Mouse (Mus musculus) CH12.LX (cell line): ENCODE data around the gene Ttc3. TPM values are rescaled to one million over a fixed set of nuclear protein-coding genes. Genes with fewer than 3 reads are reported as not detected.

Experiments used
- DNase-seq: peaks from one replicate; pipeline ENCODE4 v3.0.0-alpha.2; 2013; ENCODE audit errors: extremely low read depth
- H3K27ac ChIP-seq: 2 replicates; pipeline ENCODE4 v1.5.1; 2012; ENCODE audit warnings: low read depth, mild to moderate bottlenecking, control low read depth, moderate library complexity; ENCODE audit not compliant: insufficient read depth
- H3K27me3 ChIP-seq: replicated peaks from 2 replicates; pipeline ENCODE3; 2012; ENCODE audit warnings: inconsistent platforms
- H3K36me3 ChIP-seq, 2 experiments: replicated peaks in 1 of 2; 2 replicates each; pipeline versions ENCODE3 to v1.6.1; 2012; ENCODE audit warnings: inconsistent platforms in 1 of 2, low read length in 1 of 2, mild to moderate bottlenecking in 1 of 2, mixed read lengths in 1 of 2, moderate library complexity in 1 of 2; ENCODE audit not compliant: control insufficient read depth in 1 of 2, insufficient read depth in 1 of 2
- H3K4me1 ChIP-seq, 2 experiments: 2 replicates each; pipeline ENCODE4 v1.6.1; 2012; ENCODE audit warnings: inconsistent platforms in 1 of 2, moderate library complexity in 1 of 2; ENCODE audit not compliant: insufficient read depth in 2 of 2, control insufficient read depth in 1 of 2
- H3K4me2 ChIP-seq: 2 replicates; pipeline ENCODE4 v1.6.1; 2012; ENCODE audit warnings: low read depth, mild to moderate bottlenecking, control low read depth; ENCODE audit not compliant: poor library complexity, insufficient read depth, severe bottlenecking
- H3K4me3 ChIP-seq, 3 experiments: fragments of 150-350 bp in 1 of 3; sonication (generic) in 1 of 3; replicated peaks in 1 of 3; 2 replicates each; pipeline versions ENCODE3 to v1.5.1; 2011 to 2012; ENCODE audit warnings: low read depth in 2 of 3, low read length in 2 of 3, mild to moderate bottlenecking in 2 of 3, moderate library complexity in 2 of 3, control low read depth in 1 of 3, improper control_type of control experiment in 1 of 3, inconsistent platforms in 1 of 3, mixed read lengths in 1 of 3; ENCODE audit not compliant: poor library complexity in 1 of 3
- H3K79me2 ChIP-seq: replicated peaks from 2 replicates; pipeline ENCODE4 v1.6.1; 2012; ENCODE audit warnings: mild to moderate bottlenecking, moderate library complexity; ENCODE audit not compliant: control insufficient read depth, poor library complexity, insufficient read depth, severe bottlenecking; ENCODE audit errors: extremely low read depth
- H3K9ac ChIP-seq: 2 replicates; pipeline ENCODE4 v1.6.1; 2012; ENCODE audit warnings: low read depth, mild to moderate bottlenecking, control low read depth, moderate library complexity; ENCODE audit not compliant: insufficient read depth
- H3K9me3 ChIP-seq: replicated peaks from 2 replicates; pipeline ENCODE3; 2012; ENCODE audit warnings: low read length, inconsistent platforms, mixed read lengths
- BHLHE40 ChIP-seq: IDR thresholded peaks from 2 replicates; pipeline ENCODE4 v1.6.1; 2011; ENCODE audit warnings: mild to moderate bottlenecking, low read depth, low read length, improper control_type of control experiment
- CHD2 ChIP-seq: IDR thresholded peaks from 2 replicates; pipeline ENCODE4 v1.6.1; 2011; ENCODE audit warnings: low read length, improper control_type of control experiment
- CTCF ChIP-seq, 2 experiments: IDR thresholded peaks in 1 of 2; conservative IDR thresholded peaks in 1 of 2; 2 replicates each; pipeline ENCODE4 v1.5.1; 2011 to 2012; ENCODE audit warnings: low read depth in 2 of 2, low read length in 2 of 2, improper control_type of control experiment in 1 of 2, inconsistent platforms in 1 of 2, mild to moderate bottlenecking in 1 of 2, moderate library complexity in 1 of 2
- E2F4 ChIP-seq: IDR thresholded peaks from 2 replicates; pipeline ENCODE4 v1.6.1; 2011; ENCODE audit warnings: low read depth, low read length, improper control_type of control experiment; ENCODE audit not compliant: insufficient replicate concordance
- ELF1 ChIP-seq: IDR thresholded peaks from 2 replicates; pipeline ENCODE4 v1.6.1; 2014; ENCODE audit warnings: low read depth, mild to moderate bottlenecking, inconsistent platforms, low read length, improper control_type of control experiment
- EP300 ChIP-seq: IDR thresholded peaks from 2 replicates; pipeline ENCODE4 v1.6.1; 2011; ENCODE audit warnings: low read length, improper control_type of control experiment
- ETS1 ChIP-seq: conservative IDR thresholded peaks from 2 replicates; pipeline ENCODE4 v1.6.1; 2012; ENCODE audit warnings: low read depth, mild to moderate bottlenecking, inconsistent platforms, low read length, improper control_type of control experiment, moderate library complexity
- GABPA ChIP-seq: IDR thresholded peaks from 2 replicates; pipeline ENCODE4 v1.6.1; 2012; ENCODE audit warnings: low read depth, low read length, improper control_type of control experiment, inconsistent platforms; ENCODE audit not compliant: insufficient replicate concordance
- IRF4 ChIP-seq: IDR thresholded peaks from 2 replicates; pipeline ENCODE4 v1.6.1; 2014; ENCODE audit warnings: low read depth, mild to moderate bottlenecking, inconsistent platforms, low read length, improper control_type of control experiment
- JUND ChIP-seq: conservative IDR thresholded peaks from 2 replicates; pipeline ENCODE4 v1.6.1; 2011; ENCODE audit warnings: low read depth, low read length, improper control_type of control experiment
- KAT2A ChIP-seq: IDR thresholded peaks from 2 replicates; pipeline ENCODE4 v1.6.1; 2012; ENCODE audit warnings: low read length, improper control_type of control experiment, inconsistent platforms; ENCODE audit not compliant: insufficient replicate concordance
- MAZ ChIP-seq: IDR thresholded peaks from 2 replicates; pipeline ENCODE4 v1.6.1; 2012; ENCODE audit warnings: low read depth, mild to moderate bottlenecking, inconsistent platforms, low read length, improper control_type of control experiment, moderate library complexity
- MYC ChIP-seq: IDR thresholded peaks from 2 replicates; pipeline ENCODE4 v1.6.1; 2011; ENCODE audit warnings: low read depth, mild to moderate bottlenecking, improper control_type of control experiment, low read length
- NRF1 ChIP-seq: IDR thresholded peaks from 2 replicates; pipeline ENCODE4 v1.6.1; 2014; ENCODE audit warnings: low read depth, mild to moderate bottlenecking, inconsistent platforms, low read length, improper control_type of control experiment, moderate library complexity
- POLR2AphosphoS2 ChIP-seq: IDR thresholded peaks from 2 replicates; pipeline ENCODE4 v1.6.1; 2011; ENCODE audit warnings: low read depth, low read length, improper control_type of control experiment
- RAD21 ChIP-seq: IDR thresholded peaks from 2 replicates; pipeline ENCODE4 v1.6.1; 2011; ENCODE audit warnings: low read depth, mild to moderate bottlenecking, low read length, improper control_type of control experiment, moderate library complexity
- RCOR1 ChIP-seq: conservative IDR thresholded peaks from 2 replicates; pipeline ENCODE4 v1.6.1; 2012; ENCODE audit warnings: low read depth, mild to moderate bottlenecking, inconsistent platforms, low read length, improper control_type of control experiment
- SIN3A ChIP-seq: IDR thresholded peaks from 2 replicates; pipeline ENCODE4 v1.6.1; 2012; ENCODE audit warnings: low read length, improper control_type of control experiment, inconsistent platforms
- SMC3 ChIP-seq: IDR thresholded peaks from 2 replicates; pipeline ENCODE4 v1.6.1; 2011; ENCODE audit warnings: low read depth, low read length, improper control_type of control experiment
- TBP ChIP-seq: conservative IDR thresholded peaks from 2 replicates; pipeline ENCODE4 v1.6.1; 2011; ENCODE audit warnings: low read depth, low read length, improper control_type of control experiment
- TCF12 ChIP-seq: IDR thresholded peaks from 2 replicates; pipeline ENCODE4 v1.6.1; 2014; ENCODE audit warnings: low read depth, mild to moderate bottlenecking, inconsistent platforms, low read length, improper control_type of control experiment
- UBTF ChIP-seq: IDR thresholded peaks from 2 replicates; pipeline ENCODE4 v1.6.1; 2012; ENCODE audit warnings: low read depth, mild to moderate bottlenecking, inconsistent platforms, low read length, improper control_type of control experiment, moderate library complexity
- USF2 ChIP-seq: conservative IDR thresholded peaks from 2 replicates; pipeline ENCODE4 v1.6.1; 2011; ENCODE audit warnings: low read depth, low read length, improper control_type of control experiment
- ZKSCAN1 ChIP-seq: IDR thresholded peaks from 2 replicates; pipeline ENCODE4 v1.6.1; 2012; ENCODE audit warnings: low read depth, inconsistent platforms, low read length, improper control_type of control experiment, borderline replicate concordance
- ZMIZ1 ChIP-seq: IDR thresholded peaks from 2 replicates; pipeline ENCODE4 v1.6.1; 2012; ENCODE audit warnings: low read depth, mild to moderate bottlenecking, inconsistent platforms, low read length, improper control_type of control experiment
- ZNF384 ChIP-seq: IDR thresholded peaks from 2 replicates; pipeline ENCODE4 v1.6.1; 2012; ENCODE audit warnings: low read depth, low read length, improper control_type of control experiment, inconsistent platforms
- dilution Hi-C: fragments of 300-500 bp; cut with MboI; formaldehyde crosslinking; loops from 2 replicates; pipeline ENCODE4 v1.14.3; 2020; ENCODE audit warnings: low sequenced_read_pairs; ENCODE audit not compliant: extremely low pct_unique_long_range_greater_than_20kb, extremely low pct_ligation_motif_present
- in situ Hi-C: fragments of 300-500 bp; cut with MboI; formaldehyde crosslinking; loops from 3 replicates; pipeline ENCODE4 v1.14.3; 2019; ENCODE audit warnings: low sequenced_read_pairs, low pct_ligation_motif_present, low pct_unique_long_range_greater_than_20kb, mixed read lengths
- polyA plus RNA-seq: library from polyadenylated mRNA; unstranded; fragments of >175 nt; gene quantifications from 2 replicates; pipeline ENCODE4 v1.2.1, GENCODE M21; 2012; ENCODE audit warnings: low read depth; ENCODE audit not compliant: insufficient read length
- total RNA-seq, 2 experiments: library from RNA; depleted of rRNA; stranded (reverse); fragments of 300-350 nt in 1 of 2; fragments of >200 nt in 1 of 2; gene quantifications; 2 replicates each; pipeline ENCODE4 v1.2.3; 2012 to 2014

Ttc3 gene
- total and polyA plus RNA-seq, 3 experiments: 59.0 to 74.5 (median 73.4) TPM

DNA sequence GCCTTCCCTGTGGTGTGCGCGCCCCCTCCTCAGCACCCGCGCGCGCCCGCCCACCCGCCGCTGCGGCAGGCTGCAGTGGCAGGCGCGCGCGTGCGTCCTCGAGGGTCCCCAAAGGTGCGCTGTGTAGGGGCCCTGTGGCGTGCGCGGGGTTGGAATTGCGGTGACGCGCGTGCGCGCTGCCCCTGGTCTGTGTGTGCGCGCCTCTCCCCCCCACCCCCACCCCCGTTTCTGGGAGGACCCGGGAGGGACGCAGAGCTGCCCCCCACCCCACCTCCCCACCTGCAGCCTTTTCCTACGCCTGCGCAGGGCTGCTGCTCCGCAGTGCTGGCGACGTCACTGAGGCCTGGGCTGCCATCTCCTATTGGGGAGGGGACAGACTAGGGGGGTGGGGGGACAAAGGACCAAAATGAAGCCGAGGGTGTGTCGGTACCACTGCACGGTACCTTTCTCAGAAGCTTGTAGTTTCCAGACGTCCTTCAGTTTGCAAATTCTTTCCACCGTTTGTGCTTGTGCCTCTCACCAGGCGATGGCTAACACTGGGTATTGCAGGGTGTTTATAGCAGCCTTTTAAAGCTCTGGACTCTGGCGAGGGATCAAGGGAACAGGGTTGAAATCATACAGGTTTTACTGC is 998 bp downstream of the Ttc3 start, which contains the start of gene Pigp:
TSS of gene Pigp (minus strand) at position 542 of the 631 bp plus-strand sequence.
- Histone ChIP-seq H3K4me2 (peak within 1 kb of the TSS; percentile 90), H3K36me3 (peaks cover 2 to 14% of the 10 kb centered on the region in 2 experiments), H3K9ac (peak within 1 kb of the TSS; percentile 77), H3K9me3 (no peaks in the 10 kb centered on the region), H3K27ac (peak within 1 kb of the TSS; percentile 54), H3K79me2 (peaks cover 33% of the 10 kb centered on the region), H3K4me1 (peaks cover 8 to 62% of the 10 kb centered on the region in 2 experiments; a peak in 3 of 4 replicates), H3K4me3 (peak within 1 kb of the TSS; percentile 73 to 94 (median 83)), H3K27me3 (no peaks in the 10 kb centered on the region)
- dilution Hi-C loops (no loop called here), in situ Hi-C loops (no loop called here)
- DNase-seq: peak; percentile 89
- TF ChIP-seq ETS1 (no peak; the same call in 1 of the 2 replicates), NRF1 (peak; percentile 86), MYC (0 out of 2 replicates have a peak, but pooled peaks have one; percentile 13), MAZ (peak; percentile 81), KAT2A (no peak), TBP (peak; percentile 50; the same call in 1 of the 2 replicates), USF2 (no peak), BHLHE40 (peak; percentile 38), IRF4 (peak; percentile 4; the same call in 1 of the 2 replicates), GABPA (no peak), CHD2 (no peak), JUND (no peak), ELF1 (peak; percentile 30; the same call in 1 of the 2 replicates), TCF12 (0 out of 2 replicates have a peak, but pooled peaks have one; percentile 12), UBTF (no peak), ZKSCAN1 (no peak), SIN3A (peak; percentile 89; the same call in 1 of the 2 replicates), RCOR1 (no peak; the same call in 1 of the 2 replicates)

DNA sequence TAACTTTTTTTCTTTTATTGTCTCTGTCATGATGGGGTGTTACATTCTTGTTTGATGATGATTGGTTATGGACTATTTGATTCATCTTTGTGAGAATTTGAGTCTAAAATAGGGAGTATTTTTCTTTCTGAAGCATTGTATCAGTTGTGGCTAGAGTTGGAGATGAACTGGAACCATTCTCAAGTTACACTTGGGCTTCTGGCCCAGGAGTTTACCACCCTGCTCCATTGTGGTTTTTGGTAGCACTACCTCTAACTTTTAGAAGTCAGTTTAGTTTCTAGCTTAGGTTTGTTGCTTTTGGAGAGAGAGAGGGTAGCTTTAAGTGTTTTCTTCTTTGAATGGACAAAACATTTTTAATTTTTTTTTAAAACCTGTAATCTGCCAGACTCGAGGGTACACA is 9.0 kb downstream of the Ttc3 start:
- H3K27ac ChIP-seq: no peak overlapping the region
- in situ Hi-C loops: no loop called here
- H3K4me2 ChIP-seq: no peak overlapping the region
- H3K4me3 ChIP-seq: no peak overlapping the region
- TF ChIP-seq GABPA: no peak
- TF ChIP-seq RAD21: no peak
- TF ChIP-seq NRF1: no peak
- no peak for TF ChIP-seq ZMIZ1
- no peak for TF ChIP-seq E2F4
- TF ChIP-seq IRF4: no peak
- TF ChIP-seq CTCF (conservative IDR thresholded peaks at IDR 0.05 in 1 of 2, IDR thresholded peaks at IDR 0.05 in 1 of 2; ENCODE audit: low read depth in 2 of 2, low read length in 2 of 2): no peak
- TF ChIP-seq EP300: no peak
- TF ChIP-seq SMC3: no peak
- no peak for TF ChIP-seq USF2
- TF ChIP-seq BHLHE40: no peak
- no peak for TF ChIP-seq ELF1
- TF ChIP-seq ZNF384: no peak
- TF ChIP-seq POLR2AphosphoS2: no peak
- TF ChIP-seq, all 38 proteins: peak for 0
- H3K4me1 ChIP-seq: peaks cover 15 to 77% of the 10 kb centered on the region in 2 experiments
- no peak for DNase-seq
- H3K79me2 ChIP-seq: peaks cover 66% of the 10 kb centered on the region
- H3K36me3 ChIP-seq: peaks cover 3 to 5% of the 10 kb centered on the region in 2 experiments
- no peaks in the 10 kb centered on the region for H3K9me3 ChIP-seq
- dilution Hi-C loops: no loop called here
- no peaks in the 10 kb centered on the region for H3K27me3 ChIP-seq
- H3K9ac ChIP-seq: no peak overlapping the region
